Mouse (Mus musculus) hindbrain, embryonic 13.5 days (tissue): ENCODE data around the gene Cdc5l. TPM values are rescaled to one million over a fixed set of nuclear protein-coding genes. Genes with fewer than 3 reads are reported as not detected.

ENCODE experiments used
- ATAC-seq: fragments of 200-750 bp; cut with Nextera tagmentation; 2 replicates; pipeline ENCODE4 v1.8.0; 2017; ENCODE audit warnings: moderate TSS enrichment; ENCODE audit not compliant: low FRiP score
- H3K27ac ChIP-seq: fragments of 300-500 bp; sonication (generic); 2 replicates; pipeline ENCODE4 v1.5.1; 2015; ENCODE audit warnings: inconsistent platforms, mild to moderate bottlenecking, moderate library complexity
- H3K27me3 ChIP-seq: fragments of 300-500 bp; sonication (generic); 2 replicates; pipeline ENCODE4 v1.6.1; 2015; ENCODE audit warnings: mild to moderate bottlenecking, inconsistent platforms
- H3K36me3 ChIP-seq: fragments of 300-500 bp; sonication (generic); 2 replicates; pipeline ENCODE4 v1.6.1; 2015; ENCODE audit warnings: mild to moderate bottlenecking, inconsistent platforms
- H3K4me1 ChIP-seq: fragments of 300-500 bp; sonication (generic); replicated peaks from 2 replicates; pipeline ENCODE4 v1.6.1; 2015; ENCODE audit warnings: inconsistent platforms
- H3K4me2 ChIP-seq: fragments of 300-500 bp; sonication (generic); 2 replicates; pipeline ENCODE4 v1.6.1; 2015; ENCODE audit warnings: inconsistent platforms, mild to moderate bottlenecking, moderate library complexity
- H3K4me3 ChIP-seq: fragments of 300-500 bp; sonication (generic); 2 replicates; pipeline ENCODE4 v1.5.1; 2015; ENCODE audit warnings: mild to moderate bottlenecking, inconsistent platforms
- H3K9ac ChIP-seq: fragments of 300-500 bp; sonication (generic); 2 replicates; pipeline ENCODE4 v1.6.1; 2015; ENCODE audit warnings: mild to moderate bottlenecking, inconsistent platforms
- H3K9me3 ChIP-seq: fragments of 300-500 bp; sonication (generic); 2 replicates; pipeline ENCODE4 v1.6.1; 2016; ENCODE audit warnings: inconsistent platforms
- WGBS: fragments of 180-500 bp; shearing (Covaris S2); methylation state at CpG from one replicate; pipeline ENCODE4 v1.1.7; 2015; 5-methylcytosine and 5-hydroxymethylcytosine counted together
- polyA plus RNA-seq: library from polyadenylated mRNA; unstranded; fragments of >200 nt; fragmentation: Nextera tagmentation; extraction: Ambion mirVana; gene quantifications from 2 replicates; pipeline ENCODE4 v1.2.1, GENCODE M21; 2015

Cdc5l gene
- 67.9 and 68.7 TPM in 2 replicates for polyA plus RNA-seq

GRCm38 (mm10) chr17:45433419-45434261 is at the start of gene Cdc5l:
Gene Cdc5l (minus strand): TSS chr17:45433737.
- peak within 1 kb of the TSS; percentile 84 for H3K4me3 ChIP-seq
- ATAC-seq: peak; percentile 97
- H3K9me3 ChIP-seq: no peaks in the 10 kb centered on the region
- H3K36me3 ChIP-seq: peaks cover 6% of the 10 kb centered on the region
- WGBS: under 1% methylated on average over 73 of the region's 73 CpGs
- peak within 1 kb of the TSS; percentile 87 for H3K9ac ChIP-seq
- H3K27ac ChIP-seq: peak within 1 kb of the TSS; percentile 94
- H3K4me2 ChIP-seq: peak within 1 kb of the TSS; percentile 91
- H3K27me3 ChIP-seq: no peaks in the 10 kb centered on the region
- peaks cover 32% of the 10 kb centered on the region for H3K4me1 ChIP-seq

DNA sequence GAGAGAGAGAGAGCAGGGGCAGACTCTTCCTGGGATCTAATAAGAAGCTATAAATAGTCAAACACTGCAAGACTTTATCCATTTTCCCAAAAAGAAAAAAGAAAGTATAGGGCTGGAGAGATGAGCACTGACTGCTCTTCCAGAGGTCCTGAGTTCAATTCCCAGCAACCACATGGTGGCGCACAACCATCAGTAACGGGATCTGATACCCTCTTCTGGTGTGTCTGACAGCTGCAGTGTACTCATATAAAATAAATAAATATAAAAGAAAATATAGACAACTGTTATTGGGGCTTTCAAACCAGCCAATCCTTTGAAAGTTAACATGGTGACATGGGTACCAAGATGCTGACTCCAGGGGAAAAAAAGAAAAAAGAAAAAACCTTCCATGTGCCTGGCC is 46.9 kb upstream of the Cdc5l start:
- H3K9me3 ChIP-seq: peaks cover 10% of the 10 kb centered on the region
- H3K4me2 ChIP-seq: no peak overlapping the region
- peaks cover 14% of the 10 kb centered on the region for H3K27me3 ChIP-seq
- no peaks in the 10 kb centered on the region for H3K4me1 ChIP-seq
- WGBS: 33% methylated on average over 2 of the region's 2 CpGs
- H3K36me3 ChIP-seq: no peaks in the 10 kb centered on the region
- no peak for ATAC-seq
- no peak overlapping the region for H3K27ac ChIP-seq
- H3K4me3 ChIP-seq: no peak overlapping the region
- H3K9ac ChIP-seq: no peak overlapping the region

DNA sequence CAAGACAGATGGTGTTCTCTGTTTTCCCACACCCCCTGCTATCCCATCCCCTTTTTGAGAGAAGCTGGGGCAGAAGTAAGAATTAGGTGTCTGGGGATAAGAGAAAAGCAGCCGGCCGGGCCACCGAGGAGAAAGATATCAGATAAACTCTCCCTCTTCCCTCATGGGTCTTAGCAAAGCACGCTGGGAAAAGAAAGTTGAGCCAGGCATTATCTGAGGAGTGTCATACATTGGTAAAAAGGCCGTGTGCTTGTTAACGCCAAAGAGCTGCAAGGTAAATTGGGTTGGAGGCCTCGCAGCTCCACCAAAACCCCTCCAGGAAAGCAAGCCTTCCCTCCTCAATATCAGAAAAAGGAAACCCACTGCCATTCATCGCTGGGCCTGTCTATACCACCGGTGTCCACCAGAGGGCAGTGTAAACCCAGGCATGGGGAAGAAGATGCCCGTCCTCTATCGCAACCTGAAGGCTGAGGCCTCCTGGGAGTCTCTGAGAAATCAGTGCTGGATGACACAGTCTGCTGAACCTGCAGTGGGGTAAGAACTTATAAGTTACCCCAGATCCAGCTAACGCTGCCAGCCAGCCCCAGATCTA is 44.8 kb upstream of the Cdc5l start:
- Histone ChIP-seq H3K9ac (no peak overlapping the region), H3K4me2 (no peak overlapping the region), H3K36me3 (no peaks in the 10 kb centered on the region), H3K4me3 (no peak overlapping the region), H3K27me3 (peaks cover 11% of the 10 kb centered on the region), H3K9me3 (peaks cover 10% of the 10 kb centered on the region), H3K27ac (no peak overlapping the region), H3K4me1 (peaks cover 12% of the 10 kb centered on the region)
- WGBS: 16% methylated on average over 12 of the region's 12 CpGs
- ATAC-seq: peak; percentile 19; the same call in 1 of the 2 replicates

DNA sequence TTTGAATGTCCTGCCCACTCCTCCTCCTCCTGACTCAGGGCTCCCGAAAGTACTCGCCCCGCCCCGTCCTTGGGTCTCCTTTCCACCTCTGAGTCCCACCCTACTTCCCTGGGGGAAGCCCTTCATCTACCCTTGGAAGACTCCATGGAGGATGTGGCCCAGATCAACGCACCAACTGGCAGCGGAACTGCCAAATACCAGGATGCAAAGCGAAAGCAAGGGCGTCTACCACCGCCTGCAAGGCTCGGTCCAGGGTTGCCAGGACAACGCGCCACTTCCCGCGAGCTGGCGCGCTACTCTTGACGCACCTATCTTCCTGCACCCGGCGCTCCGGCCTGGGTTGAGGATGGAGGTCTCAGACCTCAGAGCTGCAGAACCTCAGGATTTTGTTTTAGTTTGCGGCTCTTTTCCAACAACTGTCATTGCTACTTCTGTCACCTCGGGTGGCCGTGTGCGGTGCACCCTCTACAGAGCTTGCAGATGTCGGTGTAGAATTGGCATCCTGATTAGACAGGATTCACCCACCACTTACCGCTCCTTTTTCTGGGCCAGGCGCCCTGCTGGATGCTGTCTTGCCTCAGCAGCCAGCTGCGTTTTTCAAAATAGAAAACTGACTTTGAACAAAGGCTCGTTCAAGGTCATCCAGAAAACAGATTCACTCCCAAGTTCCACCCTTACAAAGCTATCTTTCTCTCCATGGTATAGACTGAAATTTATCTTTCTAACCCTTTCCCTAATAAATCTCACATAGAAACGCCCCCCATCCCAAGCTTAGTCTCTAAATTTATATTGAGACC is 41.3 kb upstream of the Cdc5l start, which contains the start of gene Spats1:
Gene Spats1 (minus strand): TSS at position 747 of the 797 bp plus-strand sequence.
- peaks cover 12% of the 10 kb centered on the region for H3K4me1 ChIP-seq
- peak within 1 kb of the TSS; percentile 67 for H3K4me2 ChIP-seq
- no peaks in the 10 kb centered on the region for H3K9me3 ChIP-seq
- peak; percentile 89 for ATAC-seq
- H3K36me3 ChIP-seq: no peaks in the 10 kb centered on the region
- H3K4me3 ChIP-seq: peak within 1 kb of the TSS; percentile 42
- 5% methylated on average over 30 of the region's 30 CpGs for WGBS
- H3K9ac ChIP-seq: peak within 1 kb of the TSS; percentile 62
- peaks cover 11% of the 10 kb centered on the region for H3K27me3 ChIP-seq
- peak within 1 kb of the TSS; percentile 64 for H3K27ac ChIP-seq

GRCm38 (mm10) chr17:45474146-45474545 is 40.6 kb upstream of the Cdc5l start:
- H3K27ac ChIP-seq: peak overlapping the region; percentile 50; the same call in 1 of the 2 replicates
- peak overlapping the region; percentile 67 for H3K4me2 ChIP-seq
- peaks cover 12% of the 10 kb centered on the region for H3K4me1 ChIP-seq
- no peaks in the 10 kb centered on the region for H3K36me3 ChIP-seq
- H3K4me3 ChIP-seq: peak overlapping the region; percentile 42
- WGBS: 70% methylated on average over 8 of the region's 8 CpGs
- peaks cover 11% of the 10 kb centered on the region for H3K27me3 ChIP-seq
- peak overlapping the region; percentile 62; the same call in 1 of the 2 replicates for H3K9ac ChIP-seq
- peak; percentile 47 for ATAC-seq
- H3K9me3 ChIP-seq: no peaks in the 10 kb centered on the region

DNA sequence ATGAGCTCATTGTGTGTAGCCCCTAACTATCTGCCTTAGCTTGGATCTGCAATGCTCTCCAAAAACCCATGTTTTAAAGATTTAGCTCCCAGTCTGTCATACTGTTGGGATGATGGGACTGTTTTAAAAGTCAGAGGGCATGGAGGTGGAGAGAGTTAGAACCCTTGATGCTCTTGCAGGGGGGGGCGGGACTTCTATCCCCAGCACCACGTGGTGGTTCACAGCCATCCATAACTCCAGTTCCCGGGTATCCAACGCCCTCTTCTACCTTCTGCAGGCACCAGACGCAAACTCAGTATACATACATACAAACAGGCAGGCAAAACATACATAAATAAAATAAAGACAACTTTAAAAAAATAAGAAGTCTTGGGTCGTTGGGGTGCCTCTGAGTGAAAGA is 40.1 kb upstream of the Cdc5l start:
- H3K9ac ChIP-seq: no peak overlapping the region
- no peaks in the 10 kb centered on the region for H3K9me3 ChIP-seq
- no peak overlapping the region for H3K4me2 ChIP-seq
- 82% methylated on average over 6 of the region's 6 CpGs for WGBS
- H3K27ac ChIP-seq: no peak overlapping the region
- ATAC-seq: no peak
- no peaks in the 10 kb centered on the region for H3K36me3 ChIP-seq
- no peak overlapping the region for H3K4me3 ChIP-seq
- peaks cover 12% of the 10 kb centered on the region for H3K4me1 ChIP-seq
- peaks cover 11% of the 10 kb centered on the region for H3K27me3 ChIP-seq

DNA sequence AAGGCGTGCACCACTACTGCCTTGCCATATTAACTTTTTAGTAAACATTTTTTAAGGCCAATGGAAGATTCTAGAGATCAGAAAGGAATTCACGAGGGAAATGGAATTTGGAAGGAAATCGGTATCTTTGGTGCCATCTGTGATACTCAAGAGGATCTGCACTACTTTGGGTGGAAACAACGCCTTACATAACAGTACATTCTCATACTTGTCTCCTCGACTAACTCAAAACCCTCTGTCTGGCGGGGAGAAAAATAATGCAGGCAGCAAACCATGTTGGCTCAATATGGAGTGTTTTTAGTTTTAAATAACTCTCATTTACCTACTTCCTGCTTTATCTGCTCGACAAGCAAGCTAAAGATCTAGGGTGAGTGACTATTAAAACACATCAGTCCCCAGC is 37.2 kb upstream of the Cdc5l start:
- no peak overlapping the region for H3K27ac ChIP-seq
- H3K4me1 ChIP-seq: peaks cover 12% of the 10 kb centered on the region
- no peaks in the 10 kb centered on the region for H3K36me3 ChIP-seq
- H3K27me3 ChIP-seq: peaks cover 2% of the 10 kb centered on the region
- no peak overlapping the region for H3K4me2 ChIP-seq
- WGBS: 84% methylated on average over 7 of the region's 7 CpGs
- no peaks in the 10 kb centered on the region for H3K9me3 ChIP-seq
- no peak overlapping the region for H3K9ac ChIP-seq
- no peak for ATAC-seq
- no peak overlapping the region for H3K4me3 ChIP-seq

DNA sequence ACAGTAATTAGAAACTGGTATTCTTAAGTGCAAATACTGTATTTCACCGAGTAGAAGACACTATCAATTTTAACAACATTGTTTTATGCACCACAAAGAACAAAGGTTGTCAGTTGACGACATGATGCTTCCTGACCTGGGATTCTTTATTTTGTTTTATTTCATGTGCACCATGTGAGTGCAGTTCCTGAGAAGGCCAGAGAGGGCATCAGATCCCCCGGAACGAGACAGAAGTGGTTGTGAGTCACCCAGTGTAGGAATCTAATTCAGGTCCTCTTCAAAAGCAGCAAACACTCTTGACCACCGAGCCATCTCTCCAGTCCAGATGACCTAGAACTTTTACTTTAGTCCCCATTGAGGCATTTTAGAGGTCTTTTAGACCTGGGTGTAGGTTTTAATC is 34.8 kb upstream of the Cdc5l start:
- Histone ChIP-seq H3K4me3 (no peak overlapping the region), H3K4me2 (no peak overlapping the region), H3K36me3 (no peaks in the 10 kb centered on the region), H3K9ac (no peak overlapping the region), H3K27me3 (no peaks in the 10 kb centered on the region; the same call in 1 of the 2 replicates), H3K9me3 (no peaks in the 10 kb centered on the region), H3K4me1 (no peaks in the 10 kb centered on the region), H3K27ac (no peak overlapping the region)
- 82% methylated on average over 5 of the region's 5 CpGs for WGBS
- no peak for ATAC-seq

DNA sequence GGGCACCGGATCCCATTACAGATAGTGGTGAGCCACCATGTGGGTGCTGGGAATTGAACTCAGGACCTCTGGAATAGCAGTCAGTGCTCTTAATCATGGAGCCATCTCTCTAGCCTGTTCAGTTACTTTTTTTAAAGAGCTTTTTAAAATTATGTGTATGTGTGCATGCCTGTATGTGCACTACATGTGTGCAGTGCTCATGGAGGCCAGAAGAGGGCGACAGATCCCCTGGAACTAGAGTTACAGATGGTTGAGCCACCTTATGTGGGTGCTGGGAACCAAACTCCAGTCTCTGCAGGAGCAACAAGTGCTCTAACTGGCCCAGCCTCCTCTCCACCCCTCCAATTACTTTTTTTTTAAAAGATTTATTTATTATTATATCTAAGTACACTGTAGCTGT is 33.2 kb upstream of the Cdc5l start:
- H3K27me3 ChIP-seq: no peaks in the 10 kb centered on the region
- no peak overlapping the region for H3K9ac ChIP-seq
- no peak for ATAC-seq
- H3K36me3 ChIP-seq: no peaks in the 10 kb centered on the region
- no peaks in the 10 kb centered on the region for H3K4me1 ChIP-seq
- 66% methylated on average over 2 of the region's 2 CpGs for WGBS
- H3K4me2 ChIP-seq: no peak overlapping the region
- H3K27ac ChIP-seq: no peak overlapping the region
- H3K4me3 ChIP-seq: no peak overlapping the region
- H3K9me3 ChIP-seq: no peaks in the 10 kb centered on the region

- H3K27ac ChIP-seq: no peak overlapping the region
- no peaks in the 10 kb centered on the region for H3K36me3 ChIP-seq
- H3K4me1 ChIP-seq: no peaks in the 10 kb centered on the region
- no peak overlapping the region for H3K4me2 ChIP-seq
- H3K4me3 ChIP-seq: no peak overlapping the region
- H3K27me3 ChIP-seq: no peaks in the 10 kb centered on the region
- 87% methylated on average over 9 of the region's 9 CpGs for WGBS
- no peak overlapping the region for H3K9ac ChIP-seq
- no peaks in the 10 kb centered on the region for H3K9me3 ChIP-seq
- ATAC-seq: no peak
Measured at GRCm38 (mm10) chr17:45464255-45464654, 30.7 kb upstream of the Cdc5l start.

DNA sequence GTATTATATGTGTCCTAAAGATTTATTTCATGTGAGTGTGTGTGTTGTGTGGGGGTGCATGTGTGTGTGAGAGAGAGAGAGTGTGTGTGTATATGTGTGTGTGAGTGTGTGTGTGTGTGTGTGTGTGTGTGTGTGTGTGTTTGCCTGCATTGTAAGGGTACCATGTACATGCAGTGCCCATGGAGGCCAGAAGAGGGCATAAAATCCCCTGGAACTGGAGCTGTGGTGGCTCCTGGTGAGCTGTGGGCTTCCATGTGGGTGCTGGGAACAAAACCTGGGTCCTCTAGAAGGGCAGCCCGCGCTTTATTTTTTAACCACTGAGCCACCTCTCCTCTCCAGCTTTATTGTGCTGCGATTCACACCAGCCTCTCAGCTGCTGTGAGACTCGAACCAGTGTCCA is 29.0 kb upstream of the Cdc5l start:
- Histone ChIP-seq H3K4me3 (no peak overlapping the region), H3K9ac (no peak overlapping the region), H3K27ac (no peak overlapping the region), H3K27me3 (no peaks in the 10 kb centered on the region), H3K9me3 (no peaks in the 10 kb centered on the region), H3K36me3 (no peaks in the 10 kb centered on the region), H3K4me2 (no peak overlapping the region), H3K4me1 (peaks cover 1% of the 10 kb centered on the region; the same call in 1 of the 2 replicates)
- no peak for ATAC-seq
- WGBS: 98% methylated on average over 4 of the region's 4 CpGs

GRCm38 (mm10) chr17:45459062-45459461 is 25.5 kb upstream of the Cdc5l start:
- Histone ChIP-seq H3K9ac (no peak overlapping the region), H3K36me3 (no peaks in the 10 kb centered on the region), H3K9me3 (no peaks in the 10 kb centered on the region), H3K27ac (no peak overlapping the region), H3K4me1 (peaks cover 14% of the 10 kb centered on the region), H3K4me3 (no peak overlapping the region), H3K4me2 (no peak overlapping the region), H3K27me3 (no peaks in the 10 kb centered on the region)
- no peak for ATAC-seq
- WGBS: 92% methylated on average over 8 of the region's 8 CpGs
